Mouse (Mus musculus) adrenal gland, postnatal 4 days (tissue): ENCODE data around the gene Klk6. TPM values are rescaled to one million over a fixed set of nuclear protein-coding genes. Genes with fewer than 3 reads are reported as not detected.

Experiments used
- DNase-seq, 2 experiments: peaks; one replicate each; pipeline ENCODE4 v3.0.0; 2021 to 2022; ENCODE audit warnings: low spot score in 2 of 2, mixed read lengths in 2 of 2
- total RNA-seq, 2 experiments: library from RNA; stranded (reverse); gene quantifications; 2 replicates each; pipeline ENCODE4 v1.2.3; 2021

The Klk6 gene
- total RNA-seq, 2 experiments from 2014 or later, result not detected

- no peak for DNase-seq
Observed at GRCm38 (mm10) chr7:43816746-43817145, 7.6 kb upstream of the Klk6 start.

- no peak for DNase-seq
Observed at GRCm38 (mm10) chr7:43821581-43821980, 2.7 kb upstream of the Klk6 start.

- DNase-seq, result no peak
Observed at GRCm38 (mm10) chr7:43826056-43826455, 1.8 kb downstream of the Klk6 start.

DNA sequence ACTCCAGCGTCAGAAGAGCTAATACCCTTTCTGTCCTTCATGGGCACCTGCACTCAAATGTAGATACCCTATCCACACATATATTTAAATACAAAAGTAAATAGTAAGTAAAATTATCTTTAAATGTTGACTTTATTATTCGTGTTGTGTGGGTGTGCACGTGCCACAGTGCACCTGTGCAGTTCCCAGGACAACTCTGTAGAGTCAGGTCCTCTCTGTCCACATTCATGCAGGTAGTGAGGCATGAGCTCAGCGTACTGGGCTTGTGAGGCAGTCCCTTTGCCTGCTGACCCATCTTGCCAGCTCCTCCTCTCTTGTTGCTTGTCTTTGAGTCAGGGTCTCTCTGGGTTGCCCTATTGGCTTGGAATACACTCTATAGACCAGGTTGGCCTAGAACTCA is 3.4 kb downstream of the Klk6 start:
- DNase-seq, result no peak

DNA sequence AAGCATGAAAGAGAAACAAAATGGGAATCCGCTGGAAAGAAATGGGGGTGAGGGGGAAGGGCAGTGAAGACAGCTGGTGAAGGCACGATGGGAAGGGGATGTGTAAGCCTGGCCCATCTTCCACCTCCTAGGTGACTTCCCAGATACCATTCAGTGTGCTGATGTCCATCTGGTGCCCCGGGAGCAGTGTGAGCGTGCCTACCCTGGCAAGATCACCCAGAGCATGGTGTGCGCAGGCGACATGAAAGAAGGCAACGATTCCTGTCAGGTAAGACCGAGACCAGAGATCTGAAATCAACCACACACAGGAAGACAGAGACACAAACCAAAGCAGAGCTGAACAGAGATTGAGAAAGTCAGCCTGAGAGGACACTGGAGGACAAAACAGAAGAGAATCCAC is 4.7 kb downstream of the Klk6 start:
- DNase-seq, result no peak

GRCm38 (mm10) chr7:43841701-43842100 is 17.4 kb downstream of the Klk6 start, which contains the start of gene Klk5:
Klk5 (plus strand) TSS chr7:43841971.
- no peak for DNase-seq

- DNase-seq, result no peak
Observed at GRCm38 (mm10) chr7:43843801-43844200, 19.5 kb downstream of the Klk6 start.

- DNase-seq, result no peak
Observed at GRCm38 (mm10) chr7:43851616-43852015, 27.3 kb downstream of the Klk6 start.

DNA sequence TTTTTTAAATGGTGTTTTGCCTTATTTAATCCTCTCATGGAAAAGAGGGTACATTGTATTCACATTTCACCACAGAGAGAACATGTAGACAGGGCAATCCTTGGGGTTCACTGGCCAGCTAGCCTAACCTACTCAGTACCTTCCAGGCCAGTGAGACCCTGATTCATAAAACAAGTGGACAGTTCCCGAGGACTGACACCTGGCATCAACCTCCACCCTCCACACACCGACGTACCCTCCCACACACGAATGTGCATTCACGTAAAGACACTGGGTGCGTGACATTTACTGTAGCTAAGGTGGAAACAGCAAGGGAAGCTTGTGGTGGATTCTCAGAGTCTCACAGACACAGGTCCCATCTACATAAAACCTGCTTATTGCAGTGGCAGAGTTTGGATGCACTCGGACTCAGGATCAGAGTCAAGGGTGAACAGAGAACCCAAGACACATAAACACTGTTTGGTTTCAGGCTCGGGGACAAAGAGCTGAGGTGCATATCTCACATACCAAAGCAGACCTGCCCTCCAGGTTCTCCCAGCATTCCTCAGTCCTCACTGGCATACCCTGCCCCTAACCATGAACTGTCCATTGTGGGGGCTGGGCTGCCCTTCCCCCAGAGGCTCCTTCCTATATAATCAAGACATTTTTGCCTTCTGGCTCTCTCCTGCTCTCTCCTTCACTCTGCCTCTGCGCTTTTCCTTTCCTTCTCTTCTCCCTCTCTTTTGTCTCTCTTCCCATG is 30.5 kb downstream of the Klk6 start:
- DNase-seq, result no peak

DNA sequence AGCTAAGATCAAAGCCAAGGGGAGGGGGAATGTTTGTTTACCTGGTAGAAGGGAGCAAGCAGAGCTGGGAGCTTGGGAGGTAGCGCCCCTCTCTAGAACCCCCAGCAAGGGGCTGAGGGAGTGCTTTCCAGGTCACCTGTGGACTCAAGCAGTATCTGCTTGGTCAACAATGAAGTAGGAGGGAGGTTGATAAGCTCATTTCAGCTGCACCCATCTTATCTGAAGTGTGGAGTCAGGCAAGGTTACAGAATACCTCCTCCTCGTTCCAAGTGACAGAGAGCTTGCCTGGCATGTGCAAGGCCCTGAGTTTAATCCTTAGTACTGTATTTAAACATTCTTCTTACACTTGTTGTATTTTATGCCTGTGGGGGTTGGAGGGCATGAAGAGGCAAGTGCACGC is 31.4 kb downstream of the Klk6 start:
- DNase-seq, result no peak

- no peak for DNase-seq
Observed at GRCm38 (mm10) chr7:43856307-43856706, 32.0 kb downstream of the Klk6 start.

DNA sequence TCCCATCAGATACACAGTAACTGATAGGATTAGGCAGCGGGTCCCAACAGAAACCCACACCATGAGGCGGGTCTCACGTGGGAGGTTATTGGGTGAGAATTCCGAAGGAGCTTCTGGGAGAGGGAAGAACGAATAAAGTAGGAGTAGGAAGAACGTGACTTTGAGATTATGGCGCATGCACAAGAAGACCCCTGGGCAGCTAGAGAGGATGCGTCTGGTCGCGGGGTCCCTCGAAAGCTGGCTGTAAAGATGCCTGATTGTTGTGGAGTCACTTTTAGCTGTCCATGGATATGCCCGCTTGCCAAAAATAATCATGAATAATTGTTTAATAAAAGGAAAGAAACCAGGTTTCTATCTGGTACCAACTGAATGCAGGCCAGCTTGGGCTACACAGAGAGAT is 33.2 kb downstream of the Klk6 start:
- no peak for DNase-seq

DNA sequence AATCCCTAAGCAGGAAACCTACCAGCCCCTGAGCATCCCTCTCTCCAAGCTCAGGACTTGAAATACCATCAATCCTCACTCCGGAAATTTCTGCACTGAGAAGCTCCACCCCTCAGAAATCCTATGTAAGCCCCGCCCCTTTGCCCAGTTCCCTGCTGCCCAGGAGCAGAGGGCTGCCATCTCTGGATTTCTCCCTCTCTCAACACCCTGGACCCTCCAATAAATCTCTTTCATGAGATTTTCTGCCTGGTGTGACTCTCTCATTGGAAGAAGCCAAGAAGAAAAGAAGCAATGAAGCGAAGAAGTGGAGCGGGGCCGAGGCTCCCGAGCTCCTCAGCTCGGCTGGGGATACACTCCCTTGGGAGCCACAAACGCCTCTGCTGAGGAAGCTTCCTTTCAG is 36.1 kb downstream of the Klk6 start:
- no peak for DNase-seq

DNA sequence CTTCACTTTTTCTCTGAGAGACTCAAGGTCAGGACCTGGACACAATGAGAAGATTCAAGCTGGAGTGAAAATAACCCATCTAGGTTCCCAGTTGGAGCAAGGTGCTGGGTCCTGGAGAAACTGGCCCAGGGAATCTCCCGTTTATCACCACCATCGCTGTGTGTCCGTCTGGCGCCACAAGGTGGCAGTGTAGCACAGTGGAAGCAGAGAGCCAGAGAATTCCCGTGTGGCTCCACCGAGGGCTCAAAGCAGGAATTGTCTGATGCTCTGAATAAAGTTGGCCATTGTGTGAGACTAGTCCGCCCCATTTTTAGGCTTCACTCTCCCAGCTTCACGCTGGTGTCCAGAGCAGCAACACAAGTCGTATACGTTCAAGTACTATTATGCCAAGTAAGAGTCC is 48.9 kb downstream of the Klk6 start:
- peak; percentile 31 to 45 for DNase-seq

- no peak for DNase-seq
Observed at GRCm38 (mm10) chr7:43873674-43874073, 49.4 kb downstream of the Klk6 start.

GRCm38 (mm10) chr7:43874868-43875375 is 50.6 kb downstream of the Klk6 start:
- no peak for DNase-seq

GRCm38 (mm10) chr7:43876444-43876843 is 52.1 kb downstream of the Klk6 start:
- DNase-seq, result no peak

DNA sequence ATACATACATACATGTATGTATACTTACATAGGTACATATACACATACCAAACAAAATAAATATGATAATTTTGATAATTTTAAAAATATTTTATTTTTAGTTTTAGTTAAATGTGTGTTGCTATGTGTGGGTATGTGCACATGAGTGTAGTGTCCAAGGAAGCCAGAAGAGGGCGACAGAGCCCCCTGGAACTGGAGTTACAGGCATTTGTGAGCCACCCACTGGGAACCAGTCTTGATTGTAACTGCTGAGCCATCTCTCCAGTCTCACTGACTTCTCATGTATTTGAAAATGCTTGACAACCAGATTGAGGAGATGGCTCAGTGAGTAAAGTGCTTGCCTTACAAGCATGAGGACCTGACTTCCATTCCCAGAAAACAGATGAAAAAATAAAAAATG is 54.0 kb downstream of the Klk6 start:
- DNase-seq, result no peak

- DNase-seq, result no peak
Observed at GRCm38 (mm10) chr7:43880912-43881311, 56.6 kb downstream of the Klk6 start, which contains the start of gene Klk4. Klk4 (plus strand) TSS chr7:43881160.
